Comparison of ENCODE assay signal across 7 mouse cellular contexts in the genomic region with DNA sequence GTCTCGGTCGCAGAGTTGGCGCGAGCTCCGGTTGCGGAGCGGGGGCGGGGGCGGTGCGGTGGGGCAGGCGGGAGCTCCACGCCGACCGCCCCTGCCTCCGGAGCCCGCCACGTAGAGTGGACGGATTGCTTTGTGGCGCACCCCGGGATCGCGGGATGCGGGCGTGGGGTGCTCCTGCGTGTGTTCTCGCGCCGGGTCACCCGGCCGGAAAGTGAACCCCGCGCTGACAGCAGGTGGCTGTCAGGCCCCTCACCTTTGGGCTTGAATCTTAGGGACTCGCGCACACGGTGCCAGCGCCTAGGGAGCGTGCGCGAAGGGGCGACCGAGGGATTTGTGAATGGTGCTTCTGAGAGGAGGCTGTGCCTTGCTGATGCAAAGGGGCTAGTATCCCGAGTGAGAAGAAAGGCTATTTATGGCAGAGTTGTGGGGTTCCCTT. TPM values are rescaled to one million over a fixed set of nuclear protein-coding genes. Genes with fewer than 3 reads are reported as not detected.
DNase-seq lines count a peak whose midpoint lies in the region; ATAC-seq and TF ChIP-seq lines count a peak whose summit lies in the region.

No protein-coding gene starts in this region.

- peak; percentile 10 for DNase-seq in urinary bladder, postnatal 14 days (ENCODE audit: low spot score)
- DNase-seq in urinary bladder, postnatal 10 days (ENCODE audit: low spot score): no peak
- DNase-seq in hindbrain, embryonic 11.5 days (ENCODE audit: low spot score): no peak
- DNase-seq in layer of hippocampus, postnatal 25 days (ENCODE audit: extremely low spot score in 1 of 2, low spot score in 1 of 2): peak; percentile 31 to 59

- no peaks in the 10 kb centered on the region for H3K36me3 ChIP-seq in embryonic facial prominence, embryonic 13.5 days
- no peaks in the 10 kb centered on the region for H3K36me3 ChIP-seq in hindbrain, embryonic 11.5 days (ENCODE audit: control insufficient read depth, insufficient read depth, low read length)
- H3K36me3 ChIP-seq in small intestine, adult 2 months (ENCODE audit: control insufficient read depth, insufficient read depth, low read length): no peaks in the 10 kb centered on the region

- H3K4me1 ChIP-seq in embryonic facial prominence, embryonic 13.5 days: peaks cover 6% of the 10 kb centered on the region
- no peaks in the 10 kb centered on the region for H3K4me1 ChIP-seq in hindbrain, embryonic 11.5 days (replicated peaks; ENCODE audit: control insufficient read depth, insufficient read depth, low read length)
- no peaks in the 10 kb centered on the region for H3K4me1 ChIP-seq in small intestine, adult 2 months (ENCODE audit: control insufficient read depth, insufficient read depth, insufficient read length, low read length)

- H3K27me3 ChIP-seq in embryonic facial prominence, embryonic 13.5 days: peaks cover 13% of the 10 kb centered on the region
- no peaks in the 10 kb centered on the region for H3K27me3 ChIP-seq in hindbrain, embryonic 11.5 days (ENCODE audit: control insufficient read depth, insufficient read depth, low read length)
- H3K27me3 ChIP-seq in small intestine, adult 2 months (ENCODE audit: control insufficient read depth, insufficient read depth, low read length): no peaks in the 10 kb centered on the region

- WGBS in embryonic facial prominence, embryonic 13.5 days: under 1% methylated on average over 36 of the region's 42 CpGs
- under 1% methylated on average over 30 of the region's 42 CpGs for whole genome bisulfite sequencing in hindbrain, embryonic 11.5 days
- WGBS in small intestine, adult 2 months: 1% methylated on average over 42 of the region's 42 CpGs

- peak overlapping the region; percentile 62 for H3K27ac ChIP-seq in embryonic facial prominence, embryonic 13.5 days
- peak overlapping the region; percentile 80 for H3K27ac ChIP-seq in hindbrain, embryonic 11.5 days (ENCODE audit: low read depth, low read length)
- H3K27ac ChIP-seq in small intestine, adult 2 months (ENCODE audit: insufficient read depth, low read depth, low read length): peak overlapping the region; percentile 59

- H3K9me3 ChIP-seq in embryonic facial prominence, embryonic 13.5 days: no peaks in the 10 kb centered on the region
- no peaks in the 10 kb centered on the region for H3K9me3 ChIP-seq in hindbrain, embryonic 11.5 days (ENCODE audit: control insufficient read depth, low read length)

- peak; percentile 48 for ATAC-seq in embryonic facial prominence, embryonic 13.5 days (ENCODE audit: insufficient number of reproducible peaks, insufficient read depth, low FRiP score, low TSS enrichment, low read depth)
- ATAC-seq in hindbrain, embryonic 11.5 days (ENCODE audit: low FRiP score): peak; percentile 69
- ATAC-seq in megakaryocyte-erythroid progenitor cell, adult 5-6 weeks (replicated peaks; ENCODE audit: low FRiP score, low TSS enrichment, poor library complexity, severe bottlenecking): peak; percentile 39

- peak overlapping the region; percentile 95 for H3K4me2 ChIP-seq in embryonic facial prominence, embryonic 13.5 days
- peak overlapping the region; percentile 96 for H3K4me2 ChIP-seq in hindbrain, embryonic 11.5 days (replicated peaks; ENCODE audit: low read depth, low read length)

- peak overlapping the region; percentile 78 for H3K9ac ChIP-seq in embryonic facial prominence, embryonic 13.5 days
- H3K9ac ChIP-seq in hindbrain, embryonic 11.5 days (ENCODE audit: low read depth, low read length): peak overlapping the region; percentile 81

- H3K4me3 ChIP-seq in embryonic facial prominence, embryonic 13.5 days: peak overlapping the region; percentile 71
- H3K4me3 ChIP-seq in hindbrain, embryonic 11.5 days (ENCODE audit: low read depth, low read length): peak overlapping the region; percentile 79
- peak overlapping the region; percentile 78 for H3K4me3 ChIP-seq in small intestine, adult 2 months (ENCODE audit: low read depth, low read length)

- no peak for TF ChIP-seq POLR2A in small intestine, adult 2 months (IDR thresholded peaks at IDR 0.05; ENCODE audit: low read depth, low read length)

- TF ChIP-seq CTCF in small intestine, adult 2 months (IDR thresholded peaks at IDR 0.05; ENCODE audit: extremely low read depth, insufficient read length, insufficient replicate concordance, low read depth, low read length): no peak

RNA-seq across cellular contexts. Expression of a gene that starts 0.7 kb away (rescaled TPM):
- 6.3 TPM in 2 replicates for polyA plus RNA-seq in embryonic facial prominence, embryonic 13.5 days (2015; fragmentation: Nextera tagmentation; extraction: Ambion mirVana)
- 8.7 and 10.4 TPM in 2 replicates for polyA plus RNA-seq in hindbrain, embryonic 11.5 days (2014; fragmentation: Nextera tagmentation; extraction: Ambion mirVana)
- 10 to 100 TPM; 28.9 to 41.0 TPM for total RNA-seq in layer of hippocampus, postnatal 25 days (2021)
- not detected in 2 replicates for total RNA-seq in megakaryocyte-erythroid progenitor cell, adult 5-6 weeks (2014; fragmentation: Nextera tagmentation)
- 1.1 TPM in 1 of 2 replicates, not detected in the other for total RNA-seq in megakaryocyte-erythroid progenitor cell, adult 5-6 weeks (2017)
- 1.1 and 2.4 TPM in 2 replicates for polyA plus RNA-seq in small intestine, adult 2 months (2012; rRNA removed)

Comparison
In these comparisons a context has a peak if more than half of its experiments do, and no peak if none do; other contexts are left out.
1. DNase-seq: peak in urinary bladder, postnatal 14 days (single experiment) and layer of hippocampus, postnatal 25 days (2 of 2); none in urinary bladder, postnatal 10 days (single experiment) and hindbrain, embryonic 11.5 days (single experiment).
2. Peak in every context shown above with its lines, with median percentiles within 50 percentile points of each other: ATAC-seq, H3K27ac ChIP-seq and H3K4me3 ChIP-seq.